Mouse (Mus musculus) spleen, postnatal 10 days (tissue): ENCODE results near the gene Xxylt1.
A peak's percentile ranks its signal among the peaks of the same experiment; 100 is the strongest.

ENCODE experiments used
- DNase-seq, 2 experiments: peaks; one replicate each; pipeline ENCODE4 v3.0.0; 2021 to 2022; ENCODE audit warnings: low spot score in 2 of 2

Gene Xxylt1

GRCm38 (mm10) chr16:31081125-31081664, at the start of gene Xxylt1:
Xxylt1 (minus strand) TSS chr16:31081432.
- peak; percentile 82 to 91 for DNase-seq

GRCm38 (mm10) chr16:31128116-31128515, 46.9 kb upstream of the Xxylt1 start:
- no peak for DNase-seq

GRCm38 (mm10) chr16:31124991-31125390, 43.8 kb upstream of the Xxylt1 start:
- no peak for DNase-seq

GRCm38 (mm10) chr16:31121612-31122011, 40.4 kb upstream of the Xxylt1 start:
- no peak for DNase-seq

DNA sequence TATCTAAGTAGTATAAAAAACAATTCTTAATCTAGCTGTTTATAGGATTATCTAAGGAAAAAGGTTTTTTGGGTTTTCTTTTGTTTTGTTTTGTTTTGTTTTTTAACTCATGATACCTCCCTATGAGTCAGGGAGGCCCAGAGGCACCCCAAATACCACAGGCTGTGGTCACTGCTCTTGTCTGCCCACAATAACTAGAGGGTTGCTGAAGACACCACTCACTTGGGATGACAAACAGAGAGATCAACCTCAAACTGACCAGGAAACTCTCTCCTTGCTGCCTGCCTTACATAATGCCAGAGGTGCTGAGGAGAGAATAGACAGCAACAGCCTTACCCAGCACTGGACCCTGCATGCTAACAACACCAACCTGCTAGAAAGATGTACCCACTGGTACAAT, 32.4 kb upstream of the Xxylt1 start:
- no peak for DNase-seq

GRCm38 (mm10) chr16:31101352-31101751, 20.1 kb upstream of the Xxylt1 start:
- no peak for DNase-seq

- no peak for DNase-seq
These were observed 18.7 kb upstream of the Xxylt1 start for GRCm38 (mm10) chr16:31099906-31100305.

DNA sequence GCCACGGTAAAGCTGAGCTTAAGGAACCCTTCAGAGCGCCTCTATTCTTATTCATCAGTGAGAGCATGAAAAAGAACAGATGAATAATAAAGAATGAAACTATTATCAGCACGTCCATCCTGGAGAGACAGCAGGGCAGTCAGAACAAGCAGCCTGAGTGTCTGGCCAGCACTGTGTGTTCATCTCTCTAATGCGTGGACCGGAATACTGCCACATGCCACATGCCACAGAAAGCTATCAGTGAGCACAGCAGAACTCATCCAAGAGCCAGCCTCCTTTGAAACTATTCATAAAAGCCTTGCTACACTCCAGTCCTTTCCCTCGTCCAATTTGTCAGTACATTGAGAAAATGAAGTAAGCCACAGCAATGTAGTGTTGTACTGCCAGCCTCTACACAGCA, 12.8 kb upstream of the Xxylt1 start:
- no peak for DNase-seq

- DNase-seq = no peak
These were observed 12.0 kb upstream of the Xxylt1 start for GRCm38 (mm10) chr16:31093186-31093585.

DNA sequence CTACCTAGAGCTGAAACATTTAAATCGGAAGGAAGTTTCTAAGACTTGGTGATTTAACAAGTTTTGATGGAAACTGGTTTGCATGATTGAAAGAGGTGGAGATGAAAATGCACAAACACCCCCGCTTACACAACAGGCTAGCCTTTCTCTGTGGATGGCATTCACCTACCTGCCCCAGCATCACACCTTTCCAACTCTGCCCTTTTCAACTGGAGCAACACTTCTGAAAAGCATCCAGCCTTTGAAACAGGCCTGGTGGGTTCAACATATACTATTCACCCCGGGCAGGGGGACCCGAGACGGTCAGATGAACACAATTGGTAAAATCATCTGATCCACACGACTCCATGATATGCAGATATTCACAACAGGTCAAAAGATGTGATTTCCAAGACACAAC, 659 bp upstream of the Xxylt1 start:
- DNase-seq = no peak

- peak; percentile 42 to 56 for DNase-seq
These were observed 620 bp downstream of the Xxylt1 start for GRCm38 (mm10) chr16:31080573-31081051.

- DNase-seq = peak in 1 of 2 experiments; percentile 7
These were observed 3.8 kb downstream of the Xxylt1 start for GRCm38 (mm10) chr16:31077396-31077795.

- peak in 1 of 2 experiments; percentile 8 for DNase-seq
These were observed 4.8 kb downstream of the Xxylt1 start for GRCm38 (mm10) chr16:31076436-31076835.

DNA sequence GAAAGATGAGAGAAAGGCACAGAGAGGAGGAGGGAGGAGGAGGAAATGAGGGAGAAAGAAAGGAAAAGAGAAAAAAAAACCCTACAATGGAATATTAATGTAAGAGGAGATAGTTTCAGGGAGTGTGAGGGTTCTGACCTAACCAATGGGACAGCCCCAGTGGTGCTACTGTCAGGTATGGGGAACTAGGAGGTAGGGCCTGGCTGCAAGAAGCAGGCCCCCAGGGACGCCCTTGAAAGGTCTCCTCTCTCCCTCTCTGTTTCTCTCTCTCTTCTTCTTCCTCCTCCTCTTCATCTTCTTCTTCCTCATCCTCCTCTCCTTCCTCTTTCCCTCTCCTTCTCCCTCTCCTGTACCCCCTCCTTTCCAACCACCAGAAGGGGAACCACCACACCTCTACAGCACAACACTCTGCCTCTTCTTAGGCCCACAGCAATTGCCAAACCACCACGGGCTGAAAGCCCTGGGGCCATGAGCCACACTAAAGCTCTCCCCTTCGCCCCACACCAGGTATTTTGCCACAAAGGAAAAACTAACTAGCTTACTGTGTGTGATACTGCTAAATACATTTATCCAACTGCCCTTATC, 6.8 kb downstream of the Xxylt1 start:
- peak in 1 of 2 experiments; percentile 14 for DNase-seq

DNA sequence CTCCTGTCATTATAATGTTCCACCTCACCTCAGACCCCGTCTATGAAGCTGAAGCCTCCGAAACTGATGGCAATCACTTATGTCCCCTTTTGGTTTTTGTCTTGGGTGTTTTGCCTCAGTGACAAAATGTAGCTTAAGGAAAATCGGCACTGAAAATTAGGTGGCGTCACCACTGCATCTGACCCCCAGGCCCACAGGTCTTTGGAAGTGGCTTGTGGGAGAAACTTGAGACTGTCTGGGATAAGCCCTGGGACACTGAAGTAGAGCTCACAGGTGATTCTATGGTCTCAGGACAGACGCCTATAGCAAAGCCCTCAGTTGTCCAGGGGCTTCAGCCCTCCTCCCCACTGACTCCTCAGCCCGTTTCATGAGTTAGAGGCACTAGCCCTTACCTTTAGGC, 9.5 kb downstream of the Xxylt1 start:
- DNase-seq = peak in 1 of 2 experiments; percentile 5

GRCm38 (mm10) chr16:31070358-31071133, 10.7 kb downstream of the Xxylt1 start:
- DNase-seq = peak; percentile 76 to 89

- DNase-seq = no peak
These were observed 11.7 kb downstream of the Xxylt1 start for GRCm38 (mm10) chr16:31069211-31070166.

DNA sequence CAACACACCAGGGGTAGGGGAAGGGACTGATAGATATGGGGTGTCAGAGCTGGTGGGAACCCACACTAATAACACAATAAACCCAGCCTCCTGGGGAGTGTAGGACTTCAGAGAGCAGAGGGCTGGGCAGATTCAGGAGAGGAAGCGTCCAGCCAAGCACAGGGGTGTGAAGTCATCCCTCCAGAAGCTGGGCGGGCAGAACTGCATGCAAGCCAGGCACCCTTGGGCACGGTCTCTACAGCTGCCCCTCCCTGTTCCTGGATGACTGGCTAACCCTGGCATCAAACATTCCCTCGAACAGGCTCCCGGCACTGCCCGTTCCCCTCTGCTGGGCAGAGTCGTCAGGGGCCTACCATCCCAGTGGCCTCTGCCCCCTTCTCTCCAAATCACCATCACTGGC, 13.0 kb downstream of the Xxylt1 start:
- no peak for DNase-seq

GRCm38 (mm10) chr16:31066344-31067098, 14.7 kb downstream of the Xxylt1 start:
- DNase-seq = peak in 1 of 2 experiments; percentile 54

- no peak for DNase-seq
These were observed 16.4 kb downstream of the Xxylt1 start for GRCm38 (mm10) chr16:31064782-31065181.

GRCm38 (mm10) chr16:31062918-31063317, 18.3 kb downstream of the Xxylt1 start:
- no peak for DNase-seq
